Mouse (Mus musculus): ENCODE measurements at regions not wholly inside any gene's neighbourhood (a gene's known extent, or its start where the extent isn't known, plus 50 kb on each side); places are given as distances from the start of the nearest gene placed in this dataset.

- Histone ChIP-seq H3K27me3 (replicated peaks; ENCODE audit: control insufficient read depth, insufficient read depth, low read length) (no peaks in the 10 kb centered on the region), H3K9me3 (ENCODE audit: control insufficient read depth, low read length) (no peaks in the 10 kb centered on the region), H3K4me1 (replicated peaks; ENCODE audit: control insufficient read depth, insufficient read depth, low read length) (no peaks in the 10 kb centered on the region), H3K9ac (ENCODE audit: low read length) (no peak overlapping the region), H3K27ac (ENCODE audit: low read depth) (no peak overlapping the region), H3K36me3 (ENCODE audit: control insufficient read depth, insufficient read depth, low read length) (no peaks in the 10 kb centered on the region), H3K4me3 (ENCODE audit: low read depth, low read length) (no peak overlapping the region), H3K4me2 (ENCODE audit: low read length) (no peak overlapping the region)
- ATAC-seq (replicated peaks; ENCODE audit: low FRiP score, low TSS enrichment, low read depth) (no peak), DNase-seq (ENCODE audit: low spot score) (no peak)
- WGBS, result 70% methylated on average over 3 of the region's 3 CpGs
Observed at GRCm38 (mm10) chr16:69991907-69992470, 128.4 kb upstream of the Speer2 start.

GRCm38 (mm10) chr16:69992715-69993114 lies 129.2 kb upstream of the Speer2 start:
- Histone ChIP-seq H3K4me2 (ENCODE audit: low read length) (no peak overlapping the region), H3K36me3 (ENCODE audit: control insufficient read depth, insufficient read depth, low read length) (no peaks in the 10 kb centered on the region), H3K4me3 (ENCODE audit: low read depth, low read length) (no peak overlapping the region), H3K9ac (ENCODE audit: low read length) (no peak overlapping the region), H3K27me3 (replicated peaks; ENCODE audit: control insufficient read depth, insufficient read depth, low read length) (no peaks in the 10 kb centered on the region), H3K27ac (ENCODE audit: low read depth) (no peak overlapping the region), H3K9me3 (ENCODE audit: control insufficient read depth, low read length) (no peaks in the 10 kb centered on the region), H3K4me1 (replicated peaks; ENCODE audit: control insufficient read depth, insufficient read depth, low read length) (no peaks in the 10 kb centered on the region)
- DNase-seq (ENCODE audit: low spot score) (no peak), ATAC-seq (replicated peaks; ENCODE audit: low FRiP score, low TSS enrichment, low read depth) (no peak)
- WGBS, result 73% methylated on average over 4 of the region's 4 CpGs

GRCm38 (mm10) chr16:70006863-70007262 lies 143.3 kb upstream of the Speer2 start:
- Histone ChIP-seq H3K4me2 (ENCODE audit: low read length) (no peak overlapping the region), H3K9ac (ENCODE audit: low read length) (no peak overlapping the region), H3K4me1 (replicated peaks; ENCODE audit: control insufficient read depth, insufficient read depth, low read length) (no peaks in the 10 kb centered on the region), H3K27ac (ENCODE audit: low read depth) (no peak overlapping the region), H3K27me3 (replicated peaks; ENCODE audit: control insufficient read depth, insufficient read depth, low read length) (no peaks in the 10 kb centered on the region), H3K4me3 (ENCODE audit: low read depth, low read length) (no peak overlapping the region), H3K36me3 (ENCODE audit: control insufficient read depth, insufficient read depth, low read length) (no peaks in the 10 kb centered on the region), H3K9me3 (ENCODE audit: control insufficient read depth, low read length) (no peaks in the 10 kb centered on the region)
- 80% methylated on average over 2 of the region's 2 CpGs for WGBS
- no peak for DNase-seq (ENCODE audit: low spot score)
- no peak for ATAC-seq (replicated peaks; ENCODE audit: low FRiP score, low TSS enrichment, low read depth)

GRCm38 (mm10) chr16:70016980-70017379 lies 153.4 kb upstream of the Speer2 start:
- 97% methylated on average over 1 of the region's 1 CpGs for WGBS
- no peaks in the 10 kb centered on the region for H3K4me1 ChIP-seq (replicated peaks; ENCODE audit: control insufficient read depth, insufficient read depth, low read length)
- H3K9ac ChIP-seq (ENCODE audit: low read length), result no peak overlapping the region
- H3K4me3 ChIP-seq (ENCODE audit: low read depth, low read length), result no peak overlapping the region
- H3K27me3 ChIP-seq (replicated peaks; ENCODE audit: control insufficient read depth, insufficient read depth, low read length), result no peaks in the 10 kb centered on the region
- H3K36me3 ChIP-seq (ENCODE audit: control insufficient read depth, insufficient read depth, low read length), result no peaks in the 10 kb centered on the region
- ATAC-seq (replicated peaks; ENCODE audit: low FRiP score, low TSS enrichment, low read depth) (no peak), DNase-seq (ENCODE audit: low spot score) (no peak)
- H3K27ac ChIP-seq (ENCODE audit: low read depth), result no peak overlapping the region
- no peak overlapping the region for H3K4me2 ChIP-seq (ENCODE audit: low read length)
- H3K9me3 ChIP-seq (ENCODE audit: control insufficient read depth, low read length), result no peaks in the 10 kb centered on the region

GRCm38 (mm10) chr16:70019564-70019963 lies 156.0 kb upstream of the Speer2 start:
- DNase-seq (ENCODE audit: low spot score) (no peak), ATAC-seq (replicated peaks; ENCODE audit: low FRiP score, low TSS enrichment, low read depth) (no peak)
- Histone ChIP-seq H3K9me3 (ENCODE audit: control insufficient read depth, low read length) (no peaks in the 10 kb centered on the region), H3K27ac (ENCODE audit: low read depth) (no peak overlapping the region), H3K36me3 (ENCODE audit: control insufficient read depth, insufficient read depth, low read length) (no peaks in the 10 kb centered on the region), H3K4me3 (ENCODE audit: low read depth, low read length) (no peak overlapping the region), H3K27me3 (replicated peaks; ENCODE audit: control insufficient read depth, insufficient read depth, low read length) (no peaks in the 10 kb centered on the region), H3K4me2 (ENCODE audit: low read length) (no peak overlapping the region), H3K9ac (ENCODE audit: low read length) (no peak overlapping the region), H3K4me1 (replicated peaks; ENCODE audit: control insufficient read depth, insufficient read depth, low read length) (no peaks in the 10 kb centered on the region)
- WGBS, result 91% methylated on average over 2 of the region's 2 CpGs

GRCm38 (mm10) chr16:70021436-70021835 lies 157.9 kb upstream of the Speer2 start:
- WGBS, result 84% methylated on average over 7 of the region's 7 CpGs
- H3K27ac ChIP-seq (ENCODE audit: low read depth), result no peak overlapping the region
- H3K4me3 ChIP-seq (ENCODE audit: low read depth, low read length), result no peak overlapping the region
- no peaks in the 10 kb centered on the region for H3K27me3 ChIP-seq (replicated peaks; ENCODE audit: control insufficient read depth, insufficient read depth, low read length)
- H3K9me3 ChIP-seq (ENCODE audit: control insufficient read depth, low read length), result no peaks in the 10 kb centered on the region
- no peaks in the 10 kb centered on the region for H3K36me3 ChIP-seq (ENCODE audit: control insufficient read depth, insufficient read depth, low read length)
- ATAC-seq (replicated peaks; ENCODE audit: low FRiP score, low TSS enrichment, low read depth) (no peak), DNase-seq (ENCODE audit: low spot score) (no peak)
- H3K4me1 ChIP-seq (replicated peaks; ENCODE audit: control insufficient read depth, insufficient read depth, low read length), result no peaks in the 10 kb centered on the region
- no peak overlapping the region for H3K9ac ChIP-seq (ENCODE audit: low read length)
- no peak overlapping the region for H3K4me2 ChIP-seq (ENCODE audit: low read length)

- ATAC-seq (replicated peaks; ENCODE audit: low FRiP score, low TSS enrichment, low read depth) (no peak), DNase-seq (ENCODE audit: low spot score) (no peak)
- H3K4me3 ChIP-seq (ENCODE audit: low read depth, low read length), result no peak overlapping the region
- H3K4me1 ChIP-seq (replicated peaks; ENCODE audit: control insufficient read depth, insufficient read depth, low read length), result no peaks in the 10 kb centered on the region
- no peaks in the 10 kb centered on the region for H3K36me3 ChIP-seq (ENCODE audit: control insufficient read depth, insufficient read depth, low read length)
- no peak overlapping the region for H3K4me2 ChIP-seq (ENCODE audit: low read length)
- 79% methylated on average over 13 of the region's 13 CpGs for WGBS
- H3K9me3 ChIP-seq (ENCODE audit: control insufficient read depth, low read length), result no peaks in the 10 kb centered on the region
- H3K27ac ChIP-seq (ENCODE audit: low read depth), result no peak overlapping the region
- no peak overlapping the region for H3K9ac ChIP-seq (ENCODE audit: low read length)
- no peaks in the 10 kb centered on the region for H3K27me3 ChIP-seq (replicated peaks; ENCODE audit: control insufficient read depth, insufficient read depth, low read length)
Observed at GRCm38 (mm10) chr16:70028649-70029048, 165.1 kb upstream of the Speer2 start.

GRCm38 (mm10) chr16:70045547-70045946 lies 182.0 kb upstream of the Speer2 start:
- Histone ChIP-seq H3K9me3 (ENCODE audit: control insufficient read depth, low read length) (no peaks in the 10 kb centered on the region), H3K27ac (ENCODE audit: low read depth) (no peak overlapping the region), H3K4me2 (ENCODE audit: low read length) (no peak overlapping the region), H3K4me1 (replicated peaks; ENCODE audit: control insufficient read depth, insufficient read depth, low read length) (no peaks in the 10 kb centered on the region), H3K27me3 (replicated peaks; ENCODE audit: control insufficient read depth, insufficient read depth, low read length) (no peaks in the 10 kb centered on the region), H3K9ac (ENCODE audit: low read length) (no peak overlapping the region), H3K36me3 (ENCODE audit: control insufficient read depth, insufficient read depth, low read length) (no peaks in the 10 kb centered on the region), H3K4me3 (ENCODE audit: low read depth, low read length) (no peak overlapping the region)
- ATAC-seq (replicated peaks; ENCODE audit: low FRiP score, low TSS enrichment, low read depth), result no peak
- no peak for DNase-seq (ENCODE audit: low spot score)

GRCm38 (mm10) chr16:70046009-70046408 lies 182.5 kb upstream of the Speer2 start:
- Histone ChIP-seq H3K27me3 (replicated peaks; ENCODE audit: control insufficient read depth, insufficient read depth, low read length) (no peaks in the 10 kb centered on the region), H3K36me3 (ENCODE audit: control insufficient read depth, insufficient read depth, low read length) (no peaks in the 10 kb centered on the region), H3K27ac (ENCODE audit: low read depth) (no peak overlapping the region), H3K4me3 (ENCODE audit: low read depth, low read length) (no peak overlapping the region), H3K9me3 (ENCODE audit: control insufficient read depth, low read length) (no peaks in the 10 kb centered on the region), H3K4me1 (replicated peaks; ENCODE audit: control insufficient read depth, insufficient read depth, low read length) (no peaks in the 10 kb centered on the region), H3K9ac (ENCODE audit: low read length) (no peak overlapping the region), H3K4me2 (ENCODE audit: low read length) (no peak overlapping the region)
- ATAC-seq (replicated peaks; ENCODE audit: low FRiP score, low TSS enrichment, low read depth) (no peak), DNase-seq (ENCODE audit: low spot score) (no peak)
- WGBS, result 53% methylated on average over 4 of the region's 4 CpGs
